Mouse (Mus musculus) natural killer cell, adult 2 months (primary cell): Measurements from ENCODE around the gene 4930556J24Rik.
"Not testable (repeated sequence)": the region's sequence is repeated elsewhere in the genome, so short reads cannot be mapped to it uniquely, and the experiment has no call there.

Experiments used
- DNase-seq, 2 experiments: peaks; one replicate each; pipeline ENCODE4 v3.0.0; 2022; ENCODE audit warnings: low spot score in 2 of 2

Gene 4930556J24Rik

DNA sequence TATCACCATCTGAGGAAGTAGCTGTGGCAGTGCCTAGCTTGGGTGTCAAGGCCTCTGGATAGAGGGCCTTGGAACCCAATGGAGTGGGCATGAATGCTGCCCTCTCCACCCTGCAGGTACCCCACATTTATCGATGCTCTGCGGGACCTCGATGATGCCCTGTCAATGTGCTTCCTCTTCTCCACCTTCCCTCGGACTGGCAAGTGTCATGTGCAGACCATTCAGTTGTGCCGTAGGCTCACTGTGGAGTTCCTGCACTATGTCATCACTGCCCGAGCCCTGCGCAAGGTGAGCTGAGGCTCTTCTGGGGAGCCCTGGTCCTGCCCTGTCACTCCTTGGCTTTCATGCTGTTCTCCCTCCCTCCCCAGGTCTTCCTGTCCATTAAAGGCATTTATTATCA, 3.5 kb downstream of the 4930556J24Rik start:
- no peak for DNase-seq

DNA sequence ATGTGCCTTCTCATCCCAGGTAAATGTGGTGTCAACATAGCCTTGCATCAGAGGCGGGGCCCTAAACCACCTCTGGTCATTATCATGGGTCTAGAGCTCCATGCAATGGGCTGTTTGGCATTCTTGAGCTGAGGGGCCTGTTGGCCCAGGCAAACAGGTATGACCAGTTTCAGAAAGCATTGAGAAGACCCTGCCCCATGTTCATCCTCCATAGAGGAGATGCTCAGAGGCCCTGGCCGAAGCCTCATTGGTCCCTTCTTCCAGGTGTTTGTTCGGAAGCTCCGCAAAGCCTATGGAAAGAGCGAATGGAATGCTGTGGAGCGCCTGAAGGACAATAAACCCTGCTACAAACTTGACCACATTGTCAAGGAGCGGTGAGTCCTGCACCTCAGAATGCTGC, 6.2 kb downstream of the 4930556J24Rik start:
- no peak for DNase-seq

DNA sequence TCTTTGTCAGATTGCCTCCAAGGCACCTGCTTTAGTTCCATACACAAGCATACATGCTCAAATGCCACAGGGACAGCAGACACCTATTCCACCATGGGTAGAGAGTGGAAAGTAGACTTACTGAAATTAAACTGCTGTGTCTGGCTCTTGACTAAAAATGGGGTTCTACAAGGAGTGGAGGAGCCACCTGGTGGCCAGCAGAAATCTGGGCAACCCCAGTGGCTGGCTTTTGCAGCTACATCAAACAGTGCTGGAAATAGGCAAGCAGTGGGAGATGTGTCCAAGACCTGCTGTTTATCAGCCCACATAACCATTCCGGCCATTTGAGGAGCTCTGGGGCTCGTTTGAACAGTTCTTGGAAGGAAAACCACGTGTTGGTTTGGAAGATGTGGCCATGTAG, 6.7 kb downstream of the 4930556J24Rik start:
- no peak for DNase-seq

DNA sequence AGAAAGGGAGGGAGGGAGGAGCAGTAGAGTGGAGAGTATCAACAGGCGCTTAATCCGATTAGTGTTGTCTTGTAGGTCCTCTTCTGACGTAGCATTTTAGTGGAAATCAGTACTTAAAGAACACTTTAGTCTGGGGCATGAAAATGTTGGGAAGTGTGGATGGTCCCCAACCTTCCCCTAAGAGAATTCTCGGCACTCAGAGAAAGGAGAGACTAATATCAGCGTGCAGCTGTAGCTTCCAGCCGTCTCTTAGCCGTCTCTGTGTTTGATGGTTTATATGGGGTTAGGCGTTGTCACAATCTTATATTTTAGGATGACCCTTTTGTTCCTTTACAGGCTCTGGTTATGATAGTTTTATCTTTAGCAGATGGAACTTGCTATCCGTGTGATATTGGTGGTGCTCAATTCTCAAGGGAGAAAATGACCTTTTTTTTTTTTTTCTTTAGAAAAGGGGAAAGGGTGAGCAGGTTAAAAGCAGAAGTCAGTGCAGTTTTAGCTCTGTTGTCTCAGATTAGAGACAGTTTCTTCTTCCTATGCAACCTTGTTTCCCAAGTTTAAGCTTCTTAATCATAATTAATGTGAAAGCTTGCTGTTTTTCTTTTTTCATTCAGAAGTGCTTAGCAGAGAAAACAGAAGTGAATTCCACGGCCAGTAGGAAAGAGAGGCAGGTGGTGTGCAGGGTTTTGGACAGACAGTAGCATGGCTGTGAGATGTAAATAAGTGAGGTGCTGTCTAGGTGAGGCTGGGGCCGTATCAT, 12.0 kb downstream of the 4930556J24Rik start:
- peak in 1 of 2 experiments; percentile 12 for DNase-seq

DNA sequence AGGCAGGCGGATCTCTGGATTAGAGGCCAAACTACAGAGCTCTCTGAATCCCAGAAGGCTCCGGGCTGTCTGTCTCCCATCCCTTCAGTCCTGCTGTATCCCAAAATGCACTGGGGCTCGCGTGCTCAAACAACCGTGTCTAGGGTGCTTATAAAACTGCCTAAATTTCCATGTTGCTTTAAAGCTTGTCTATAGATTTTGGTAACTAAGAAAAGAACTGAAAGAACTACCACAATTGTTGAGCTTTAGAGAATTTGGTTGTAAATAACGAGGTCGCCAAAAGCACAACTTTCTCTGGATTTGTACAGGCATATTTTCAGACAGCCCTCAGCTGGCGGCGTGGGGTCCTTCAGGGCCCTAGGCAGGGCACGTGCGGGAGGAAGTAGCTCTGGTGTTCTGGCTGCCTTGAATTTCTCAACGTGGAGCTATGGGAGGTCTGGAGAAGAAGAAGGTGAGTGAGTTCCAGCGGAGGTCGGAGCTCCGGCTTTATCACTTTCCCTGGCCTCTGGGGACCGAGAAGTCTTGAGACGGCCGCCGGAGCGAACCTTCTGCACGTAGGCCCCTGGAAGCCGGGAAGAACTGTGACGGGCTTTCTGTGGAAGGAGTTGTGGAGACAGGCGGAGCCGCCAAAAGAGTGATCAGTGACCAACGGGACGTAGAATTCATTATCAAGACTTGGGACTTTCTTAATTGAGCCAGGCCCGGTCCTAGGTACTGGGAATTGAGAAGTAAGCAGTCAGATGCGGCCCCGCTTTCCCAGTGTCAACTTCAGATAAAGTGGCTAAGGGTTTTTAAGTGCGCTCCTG, 12.8 kb downstream of the 4930556J24Rik start, which contains the start of gene Pes1:
Gene Pes1 (plus strand): TSS at position 366 of the 806 bp plus-strand sequence.
- DNase-seq = peak; percentile 81 to 87

DNA sequence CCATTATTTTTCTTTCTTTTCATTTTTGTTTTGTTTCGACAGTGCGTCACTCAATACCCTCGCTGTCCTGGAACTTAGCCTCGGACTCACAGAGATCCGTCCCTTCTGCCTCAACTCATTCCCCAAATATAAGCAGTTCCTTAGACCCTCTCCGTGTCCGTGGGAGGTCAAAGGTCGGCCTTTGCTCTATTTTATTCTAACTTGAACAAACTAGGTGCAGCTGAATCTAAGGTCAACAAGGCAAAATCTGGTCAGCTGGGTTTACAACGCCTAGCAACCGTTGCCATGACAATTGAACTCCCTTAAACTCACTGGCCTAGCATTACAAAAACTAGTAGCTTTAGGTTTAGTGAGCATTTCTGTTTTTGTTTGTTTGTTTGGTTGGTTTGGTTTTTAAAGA, 13.4 kb downstream of the 4930556J24Rik start:
- DNase-seq = no peak

DNA sequence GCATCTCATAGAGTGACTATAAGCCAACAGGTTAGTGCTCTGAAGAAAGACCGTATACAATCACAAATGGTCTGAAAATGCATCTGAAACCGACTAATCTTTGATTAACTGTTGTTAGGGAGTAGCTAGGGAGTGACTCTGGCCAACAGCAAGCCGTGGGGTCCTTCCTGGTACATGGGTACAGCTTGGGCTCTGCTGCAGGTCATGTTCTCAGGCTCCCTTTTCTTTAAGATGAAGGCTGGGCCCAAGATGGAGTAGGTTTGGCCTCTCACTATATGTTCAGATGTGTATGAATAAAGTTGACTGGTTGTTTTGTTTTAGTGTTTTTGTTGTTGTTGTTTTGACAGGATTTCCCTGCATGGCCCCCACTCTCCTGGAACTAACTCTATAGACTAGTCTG, 14.8 kb downstream of the 4930556J24Rik start:
- DNase-seq = no peak

DNA sequence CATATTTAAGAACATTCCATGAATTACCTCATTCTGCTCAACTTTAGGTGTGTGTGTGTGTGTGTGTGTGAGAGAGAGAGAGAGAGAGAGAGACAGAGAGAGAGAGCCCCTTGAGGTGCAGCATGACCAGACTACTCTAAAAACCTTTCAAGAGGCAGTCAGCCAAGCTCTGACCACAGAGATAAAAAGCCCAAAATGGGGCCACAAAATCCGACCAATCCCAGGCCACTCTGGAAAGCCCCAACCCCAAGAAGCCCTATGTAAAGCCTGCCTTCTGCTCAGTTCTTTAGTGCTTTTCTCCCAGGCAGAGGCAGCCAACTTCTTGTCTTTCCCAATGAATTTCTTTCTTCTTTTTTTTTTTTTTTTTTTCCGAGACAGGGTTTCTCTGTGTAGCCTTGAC, 15.7 kb downstream of the 4930556J24Rik start:
- DNase-seq = no peak

DNA sequence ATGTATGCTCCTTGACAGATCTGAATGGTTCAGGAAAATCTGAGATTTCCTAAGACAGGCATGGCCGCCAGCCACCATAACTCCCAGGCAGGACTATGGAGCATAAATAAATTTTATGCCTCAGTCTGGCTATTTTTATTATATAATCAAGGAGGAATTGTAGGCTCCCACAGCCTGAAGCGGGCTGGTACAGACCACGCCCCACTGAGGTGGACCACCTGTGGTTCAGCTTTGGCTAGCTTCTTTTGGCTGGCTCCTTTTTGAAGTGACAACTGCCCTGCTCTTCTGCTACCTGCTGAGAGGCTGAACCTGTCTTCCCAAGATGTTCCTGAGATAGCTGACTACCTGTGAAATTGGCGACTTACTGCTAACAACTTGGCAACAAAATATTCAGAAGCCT, 21.2 kb downstream of the 4930556J24Rik start:
- not testable (repeated sequence) for DNase-seq

DNA sequence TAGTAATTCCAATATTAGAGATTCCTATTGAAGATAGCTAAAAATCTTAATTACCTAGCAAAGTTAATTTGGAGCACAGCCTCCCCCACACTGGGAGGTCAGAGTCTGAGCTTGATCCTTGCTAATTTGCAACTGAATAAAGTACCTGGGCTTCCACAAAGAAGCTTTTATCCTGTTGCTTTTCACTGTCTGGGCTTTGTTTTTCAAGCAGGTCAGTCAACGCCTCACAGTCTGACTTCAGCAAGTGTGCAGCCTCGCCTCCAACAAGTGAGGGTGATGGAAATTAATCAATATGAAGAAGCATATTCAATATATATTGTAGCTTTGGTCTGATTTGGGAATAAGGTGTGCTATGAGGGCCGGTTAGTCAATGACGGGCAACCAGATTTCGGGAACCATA, 21.7 kb downstream of the 4930556J24Rik start:
- DNase-seq = not testable (repeated sequence)

DNA sequence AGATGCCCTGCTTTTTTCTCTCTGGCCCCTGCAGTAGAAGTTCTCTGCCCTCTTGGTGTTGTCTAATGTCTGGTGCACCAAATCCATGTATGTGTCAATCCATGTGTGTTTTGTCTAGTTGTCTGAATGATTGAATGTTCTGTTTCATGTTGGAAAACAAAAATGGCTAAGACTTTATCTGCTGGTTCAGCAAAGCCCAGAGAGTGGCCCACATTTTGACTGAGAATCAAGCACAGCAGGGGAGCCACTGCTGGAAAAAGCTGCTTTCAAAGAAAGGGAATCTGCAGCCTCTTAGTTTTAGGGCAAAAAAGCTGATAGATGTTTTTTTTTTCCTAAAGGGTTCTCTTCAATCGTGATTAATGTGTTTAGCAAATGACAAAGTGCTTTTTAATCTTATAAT, 30.2 kb downstream of the 4930556J24Rik start:
- no peak for DNase-seq

DNA sequence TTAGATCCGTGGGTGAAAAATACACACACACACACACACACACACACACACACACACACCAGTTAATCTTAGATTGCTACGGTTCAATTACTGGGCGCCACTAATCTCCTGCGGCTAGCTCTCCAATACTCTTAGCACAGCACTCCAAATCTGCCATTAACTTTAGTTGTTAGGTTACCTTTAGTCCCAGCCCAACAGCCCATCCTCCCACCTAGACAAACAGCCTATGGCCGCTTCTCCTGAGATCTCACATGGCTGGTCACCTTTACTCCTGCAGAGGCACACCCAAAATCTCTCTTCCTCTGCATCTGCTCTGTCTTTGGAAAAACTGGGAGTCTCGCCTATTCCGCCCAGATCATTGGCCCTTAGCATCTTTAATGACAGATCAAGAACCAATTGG, 35.2 kb downstream of the 4930556J24Rik start:
- no peak for DNase-seq

DNA sequence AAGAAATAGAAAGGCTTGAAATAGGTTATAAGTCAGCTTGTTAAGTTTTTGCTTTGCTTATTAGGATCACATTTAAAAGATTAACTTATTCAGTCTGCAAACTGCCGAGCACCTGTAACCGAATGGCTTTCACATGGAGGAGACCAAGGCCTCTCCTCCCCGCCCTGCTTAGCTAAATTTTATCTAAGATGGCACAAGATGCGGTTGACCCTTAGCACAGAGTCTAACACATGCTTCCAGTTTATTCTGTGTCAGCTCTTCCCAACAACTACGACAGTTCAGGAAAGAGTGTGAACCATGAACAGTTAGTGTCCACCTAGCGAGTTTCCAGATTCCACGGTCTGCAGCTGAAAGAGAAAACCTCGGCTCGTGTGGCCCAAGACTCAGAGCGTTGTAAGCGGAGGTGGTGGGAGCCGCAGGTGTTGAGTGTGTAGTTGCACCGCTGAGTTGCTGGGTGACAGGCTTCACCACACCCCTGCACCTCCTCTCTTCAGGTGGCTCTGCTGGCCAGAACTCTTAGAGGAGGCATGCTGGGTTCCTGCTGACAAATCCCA, 39.2 kb downstream of the 4930556J24Rik start:
- DNase-seq = no peak

DNA sequence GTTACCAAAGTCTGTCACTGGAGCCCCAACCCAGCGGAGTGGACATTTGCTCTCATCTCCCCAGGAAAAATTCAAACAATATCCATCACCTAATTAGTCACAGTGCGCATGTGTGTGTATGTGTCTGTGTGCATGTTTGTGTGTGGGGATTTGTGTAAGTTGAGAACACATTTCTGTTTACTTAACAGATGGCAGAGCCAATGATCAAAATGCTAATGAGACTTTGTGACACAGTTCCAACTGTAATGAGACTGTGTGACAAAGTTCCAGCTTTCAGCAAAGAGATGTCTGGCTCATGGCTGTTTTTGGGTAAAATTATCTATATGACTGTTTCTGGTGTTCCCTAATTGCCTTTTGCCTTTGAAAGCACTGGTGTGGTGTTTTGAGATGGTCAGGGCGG, 40.3 kb downstream of the 4930556J24Rik start:
- no peak for DNase-seq

DNA sequence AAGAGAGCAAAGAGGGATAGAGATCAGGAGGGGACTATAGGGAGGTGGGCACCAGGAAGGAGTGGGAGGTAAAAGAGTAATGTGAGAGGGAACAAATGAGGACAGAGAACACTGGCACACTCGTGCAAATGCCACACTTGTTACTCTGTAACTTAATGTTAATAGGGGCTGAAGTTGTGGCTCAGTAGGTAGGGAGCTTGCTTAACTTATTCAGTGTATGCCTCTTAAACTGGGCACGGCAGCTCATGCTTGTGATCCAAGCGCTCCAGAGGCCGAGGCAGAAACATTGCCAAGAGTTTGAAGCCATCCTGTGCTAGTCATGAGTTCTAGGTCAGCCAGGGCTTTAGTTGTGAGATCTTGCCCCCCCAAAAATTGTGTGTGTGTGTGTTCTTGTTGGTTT, 41.4 kb downstream of the 4930556J24Rik start:
- DNase-seq = no peak

DNA sequence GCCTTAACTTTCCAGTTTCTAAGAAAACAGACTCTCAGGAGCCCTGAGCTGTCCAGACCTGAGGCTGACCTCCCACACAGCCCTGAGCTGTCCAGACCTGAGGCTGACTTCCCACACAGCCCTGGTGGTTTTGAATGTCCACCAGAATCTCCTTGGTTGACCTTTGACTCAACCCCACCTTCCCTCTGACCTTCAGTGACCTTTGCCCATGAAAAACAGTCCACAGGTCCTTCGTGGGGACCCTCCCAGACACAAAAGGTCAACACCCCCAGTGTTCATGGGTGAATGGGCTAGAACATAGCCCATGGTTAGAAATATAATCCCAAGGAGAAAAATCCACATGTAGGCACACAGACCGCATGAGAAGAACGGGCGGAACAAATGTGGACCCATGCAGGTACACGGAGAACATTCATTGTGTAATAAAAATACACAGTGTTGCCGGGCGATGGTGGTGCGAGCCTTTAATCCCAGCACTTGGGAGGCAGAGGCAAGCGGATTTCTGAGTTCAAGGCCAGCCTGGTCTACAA, 42.8 kb downstream of the 4930556J24Rik start:
- no peak for DNase-seq

DNA sequence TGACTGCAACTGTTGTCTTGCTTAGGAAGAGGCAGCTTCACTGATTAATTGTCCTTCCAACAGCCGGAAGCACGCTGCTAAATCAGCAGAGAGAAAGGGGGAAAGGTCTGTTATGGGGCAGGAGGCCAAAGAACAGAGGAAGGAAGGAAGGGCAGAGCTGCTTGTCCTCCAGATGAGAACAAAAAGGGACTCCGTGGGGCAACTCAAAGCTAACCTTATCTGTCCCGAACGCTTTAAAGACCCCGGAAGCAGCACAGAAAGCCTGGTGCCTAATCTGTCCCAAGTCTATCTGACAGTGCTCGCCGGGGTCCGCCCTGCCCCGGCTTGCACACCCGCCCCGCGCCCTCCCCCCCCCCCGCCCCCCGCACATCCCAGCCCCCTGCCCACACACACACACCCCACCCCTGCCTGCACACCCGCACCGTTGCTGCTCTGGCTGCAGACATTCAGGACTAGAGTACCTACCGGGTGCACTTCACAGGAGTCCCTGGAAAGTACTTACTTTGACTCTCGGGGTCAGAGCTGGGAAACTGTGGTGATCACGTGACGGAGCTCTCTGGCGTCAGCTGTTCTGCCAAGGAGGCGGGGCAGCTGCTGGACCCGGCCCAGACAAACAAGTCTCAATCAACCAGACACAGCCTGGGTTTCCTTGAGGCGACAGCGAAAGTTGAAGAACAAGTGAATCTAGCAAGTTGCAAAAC, 44.9 kb downstream of the 4930556J24Rik start, which contains the start of gene Tcn2:
Gene Tcn2 (minus strand): TSS at position 649 of the 701 bp plus-strand sequence.
- DNase-seq = peak; percentile 75 to 77

DNA sequence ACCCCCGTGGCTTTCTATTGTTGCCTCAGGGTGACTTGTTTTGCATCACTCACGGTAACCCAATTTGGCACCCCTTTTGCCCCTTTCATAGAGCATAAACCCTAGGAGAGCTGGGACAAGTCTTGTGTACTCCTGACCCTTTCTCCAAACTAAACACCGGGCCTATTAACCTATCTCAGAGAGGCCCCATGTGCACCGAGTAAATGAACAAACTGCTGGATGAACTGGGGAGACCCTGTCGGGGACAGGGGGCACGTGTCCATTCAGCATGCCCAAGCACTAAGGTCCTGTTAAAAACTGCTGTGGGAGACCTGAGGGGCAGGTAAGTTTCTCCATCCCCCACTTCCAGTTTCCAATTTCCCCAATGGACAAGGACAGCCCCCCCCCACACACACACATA, 45.6 kb downstream of the 4930556J24Rik start:
- no peak for DNase-seq

DNA sequence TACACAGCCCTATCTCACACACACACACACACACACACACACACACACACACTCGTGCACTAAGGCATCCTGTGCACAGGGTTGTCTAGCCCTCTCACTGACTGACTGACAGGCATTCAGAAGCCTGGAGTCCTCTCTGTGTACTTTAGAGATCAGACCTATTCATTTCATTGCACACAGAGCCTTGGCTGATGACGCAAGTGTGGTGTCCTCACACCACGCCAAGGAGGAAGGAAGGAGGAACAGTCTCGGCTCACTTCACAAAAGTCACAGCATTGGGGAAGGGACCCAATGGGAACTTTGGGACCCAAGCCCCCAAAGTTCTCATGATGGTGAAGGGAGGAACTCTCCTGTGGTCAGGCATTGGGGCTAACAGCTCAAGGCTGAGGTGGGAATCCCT, 46.6 kb downstream of the 4930556J24Rik start:
- no peak for DNase-seq

DNA sequence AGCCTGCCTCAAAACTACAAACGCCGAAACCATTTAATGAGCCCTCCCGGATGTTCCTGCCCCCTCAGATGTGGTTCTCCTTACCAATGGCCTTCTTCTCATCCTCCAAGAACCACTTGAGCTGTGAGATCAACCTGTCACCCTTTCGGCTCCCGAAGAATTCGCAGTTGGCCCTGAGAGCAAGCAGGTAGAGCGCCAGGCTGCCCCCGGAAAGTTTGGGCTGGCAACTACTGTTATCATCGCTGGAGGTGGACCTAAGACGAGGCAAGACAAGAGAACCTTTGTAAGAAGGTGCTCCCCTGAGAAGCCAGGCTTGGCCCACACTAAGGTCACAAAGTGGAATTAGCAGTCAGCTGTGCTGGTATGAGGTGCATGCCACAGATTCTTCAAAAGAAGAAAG, 50.7 kb downstream of the 4930556J24Rik start:
- no peak for DNase-seq

DNA sequence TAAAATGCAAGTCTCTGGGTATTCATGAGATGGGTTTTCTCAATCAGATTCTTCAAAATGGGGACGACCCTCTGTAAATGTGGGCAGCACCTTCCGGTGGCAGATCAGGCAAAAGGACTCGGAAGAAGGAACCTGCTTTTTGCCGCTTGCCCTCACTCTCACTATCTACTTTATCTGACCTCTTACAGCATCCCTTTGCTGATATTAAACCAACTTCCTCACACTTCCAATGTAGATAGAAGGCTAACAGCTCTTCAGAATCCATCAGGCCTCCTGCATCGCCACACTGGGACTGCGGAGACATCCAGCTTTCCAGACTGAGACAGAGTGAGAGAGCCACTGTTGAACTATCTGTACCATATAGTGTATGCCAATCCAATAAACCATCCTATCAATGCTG, 53.8 kb downstream of the 4930556J24Rik start:
- DNase-seq = no peak

DNA sequence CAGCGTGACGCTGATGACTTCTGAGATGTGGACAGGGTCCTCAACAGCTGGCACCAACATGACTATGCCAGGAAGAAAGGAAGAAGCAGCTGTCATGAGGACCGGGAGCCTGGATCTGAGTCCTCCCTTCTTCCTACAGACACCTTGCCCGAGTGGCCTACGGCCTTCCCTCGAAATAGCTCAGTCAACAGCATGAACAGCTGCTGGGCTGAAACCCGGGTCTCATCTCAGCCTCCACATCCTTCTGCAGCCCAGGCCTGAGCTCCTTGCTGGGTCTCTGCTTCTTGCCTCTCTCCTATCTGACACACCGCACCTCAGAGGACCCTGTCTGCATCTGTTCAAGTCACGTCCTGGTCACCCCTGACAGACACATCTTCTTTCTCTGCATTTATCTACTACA, 54.5 kb downstream of the 4930556J24Rik start:
- DNase-seq = no peak
